Mouse (Mus musculus): ENCODE results near the gene Prdx2. TPM values are rescaled to one million over a fixed set of nuclear protein-coding genes. Genes with fewer than 3 reads are reported as not detected.
A peak's percentile ranks its signal among the peaks of the same experiment; 100 is the strongest.

Prdx2 gene
- polyA plus RNA-seq, 1 experiment from 2014 or later: 1,326 TPM

DNA sequence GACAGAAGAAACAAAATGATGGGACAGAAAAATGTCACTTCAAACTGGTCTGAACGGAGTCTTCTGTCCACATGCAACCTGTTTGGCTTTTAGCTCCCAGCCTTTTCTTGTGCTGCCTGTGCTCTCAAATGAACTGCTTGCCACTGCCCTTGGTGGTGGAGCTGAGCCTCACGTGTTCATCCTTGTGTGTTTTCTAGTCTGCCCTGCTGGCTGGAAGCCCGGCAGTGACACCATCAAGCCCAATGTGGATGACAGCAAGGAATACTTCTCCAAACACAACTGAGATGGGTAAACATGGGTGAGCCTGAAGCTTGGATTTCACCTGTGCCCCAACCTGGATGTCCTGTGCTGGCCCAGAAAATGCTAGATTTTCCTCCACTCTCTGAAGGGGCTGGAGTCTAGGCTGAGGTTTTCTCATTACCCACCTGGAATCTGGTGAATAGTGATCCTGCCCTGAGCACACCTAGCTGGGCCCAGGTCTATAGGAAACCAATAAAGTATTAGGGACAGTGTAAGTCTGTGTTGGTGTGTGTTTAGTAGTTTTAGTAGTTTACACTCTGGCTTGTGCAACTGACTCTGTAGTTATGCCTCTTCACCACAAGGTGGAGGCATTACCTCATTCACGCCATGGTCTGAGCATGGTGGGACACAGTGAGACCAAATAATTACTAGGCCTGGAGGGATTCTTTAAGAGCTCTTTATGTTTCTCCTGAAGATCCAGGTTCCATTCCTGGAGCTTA is 4.6 kb downstream of the Prdx2 start:
- Histone ChIP-seq H3K27me3 (ENCODE audit: control insufficient read depth, insufficient read depth, low read length) (peaks cover 15% of the 10 kb centered on the region), H3K9ac (ENCODE audit: low read length) (no peak overlapping the region), H3K4me2 (ENCODE audit: low read depth, severe bottlenecking) (no peak overlapping the region), H3K36me3 (ENCODE audit: control insufficient read depth, insufficient read depth, low read length) (peaks cover 15% of the 10 kb centered on the region; the same call in 1 of the 2 replicates), H3K4me1 (ENCODE audit: control insufficient read depth, insufficient read depth, low read length) (peaks cover 40% of the 10 kb centered on the region), H3K9me3 (ENCODE audit: control insufficient read depth, low read length) (no peaks in the 10 kb centered on the region), H3K27ac (replicated peaks; ENCODE audit: low read depth, low read length) (no peak overlapping the region), H3K4me3 (ENCODE audit: low read depth, low read length) (no peak overlapping the region)
- WGBS: 73% methylated on average over 4 of the region's 4 CpGs
- ATAC-seq (ENCODE audit: insufficient number of reproducible peaks, low FRiP score, low TSS enrichment, low read depth) (0 out of 2 replicates have a peak, but pooled peaks have one; percentile 7), DNase-seq (ENCODE audit: low spot score) (peak; percentile 65)

DNA sequence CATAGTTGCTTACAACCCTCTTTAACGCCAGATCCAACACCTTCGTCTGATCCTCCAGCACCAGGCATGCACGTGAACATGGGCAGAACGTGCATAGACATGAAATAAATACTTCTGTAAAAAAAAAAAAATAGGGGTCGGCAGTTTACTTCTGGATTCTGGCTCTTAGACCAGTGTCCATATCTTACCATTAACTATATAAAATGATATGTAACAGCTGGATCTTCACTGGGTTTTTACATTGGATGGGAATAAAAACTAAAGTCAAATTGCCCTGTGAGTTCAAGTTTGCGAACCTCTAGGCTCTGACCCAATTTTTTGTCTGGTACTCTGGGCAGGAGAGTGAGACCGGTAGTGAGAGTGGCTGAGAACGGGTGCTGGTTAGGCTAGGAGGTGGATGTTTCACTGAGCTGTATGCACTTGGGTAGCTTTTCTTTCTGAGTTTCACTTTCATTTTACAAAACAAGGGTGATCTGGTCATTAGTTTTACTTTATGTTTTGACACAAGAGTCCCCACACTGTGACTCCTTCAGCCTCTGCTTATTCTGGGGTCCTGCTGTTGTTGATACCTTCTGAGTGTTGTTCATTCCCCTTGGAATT is 5.3 kb downstream of the Prdx2 start:
- ATAC-seq (ENCODE audit: insufficient number of reproducible peaks, low FRiP score, low TSS enrichment, low read depth): no peak
- WGBS: 81% methylated on average over 8 of the region's 8 CpGs
- Histone ChIP-seq H3K27me3 (ENCODE audit: control insufficient read depth, insufficient read depth, low read length) (peaks cover 15% of the 10 kb centered on the region), H3K27ac (replicated peaks; ENCODE audit: low read depth, low read length) (no peak overlapping the region), H3K9me3 (ENCODE audit: control insufficient read depth, low read length) (no peaks in the 10 kb centered on the region), H3K36me3 (ENCODE audit: control insufficient read depth, insufficient read depth, low read length) (peaks cover 15% of the 10 kb centered on the region; the same call in 1 of the 2 replicates), H3K4me2 (ENCODE audit: low read depth, severe bottlenecking) (no peak overlapping the region), H3K4me1 (ENCODE audit: control insufficient read depth, insufficient read depth, low read length) (peaks cover 45% of the 10 kb centered on the region), H3K9ac (ENCODE audit: low read length) (no peak overlapping the region), H3K4me3 (ENCODE audit: low read depth, low read length) (no peak overlapping the region)
- DNase-seq (ENCODE audit: low spot score): no peak

DNA sequence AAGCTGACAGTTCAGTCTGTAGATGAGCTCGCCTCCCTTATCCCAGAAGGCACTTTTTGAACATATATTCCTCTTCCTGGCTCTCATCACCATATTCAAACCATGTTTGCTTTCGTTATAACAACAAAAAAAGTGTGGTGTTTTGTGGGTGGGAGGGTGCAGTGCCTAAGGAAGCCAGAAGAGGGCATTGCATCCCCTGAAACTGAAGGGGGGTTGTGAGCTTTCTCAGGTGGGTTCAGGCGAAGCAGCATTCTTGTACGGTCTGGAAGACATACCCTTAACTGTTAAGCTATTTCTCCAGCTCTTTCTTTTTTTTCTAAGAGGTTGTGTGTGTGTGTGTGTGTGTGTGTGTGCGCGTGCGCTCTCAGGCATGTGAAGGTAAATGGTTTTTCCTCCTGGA is 6.0 kb downstream of the Prdx2 start:
- Histone ChIP-seq H3K4me3 (ENCODE audit: low read depth, low read length) (no peak overlapping the region), H3K27me3 (ENCODE audit: control insufficient read depth, insufficient read depth, low read length) (peaks cover 15% of the 10 kb centered on the region), H3K27ac (replicated peaks; ENCODE audit: low read depth, low read length) (no peak overlapping the region; the same call in 1 of the 2 replicates), H3K36me3 (ENCODE audit: control insufficient read depth, insufficient read depth, low read length) (peaks cover 15% of the 10 kb centered on the region; the same call in 1 of the 2 replicates), H3K4me2 (ENCODE audit: low read depth, severe bottlenecking) (peak overlapping the region; percentile 97), H3K9me3 (ENCODE audit: control insufficient read depth, low read length) (no peaks in the 10 kb centered on the region), H3K9ac (ENCODE audit: low read length) (no peak overlapping the region), H3K4me1 (ENCODE audit: control insufficient read depth, insufficient read depth, low read length) (peaks cover 48% of the 10 kb centered on the region)
- ATAC-seq (ENCODE audit: insufficient number of reproducible peaks, low FRiP score, low TSS enrichment, low read depth) (no peak), DNase-seq (ENCODE audit: low spot score) (peak; percentile 81)
- WGBS: 30% methylated on average over 7 of the region's 7 CpGs

DNA sequence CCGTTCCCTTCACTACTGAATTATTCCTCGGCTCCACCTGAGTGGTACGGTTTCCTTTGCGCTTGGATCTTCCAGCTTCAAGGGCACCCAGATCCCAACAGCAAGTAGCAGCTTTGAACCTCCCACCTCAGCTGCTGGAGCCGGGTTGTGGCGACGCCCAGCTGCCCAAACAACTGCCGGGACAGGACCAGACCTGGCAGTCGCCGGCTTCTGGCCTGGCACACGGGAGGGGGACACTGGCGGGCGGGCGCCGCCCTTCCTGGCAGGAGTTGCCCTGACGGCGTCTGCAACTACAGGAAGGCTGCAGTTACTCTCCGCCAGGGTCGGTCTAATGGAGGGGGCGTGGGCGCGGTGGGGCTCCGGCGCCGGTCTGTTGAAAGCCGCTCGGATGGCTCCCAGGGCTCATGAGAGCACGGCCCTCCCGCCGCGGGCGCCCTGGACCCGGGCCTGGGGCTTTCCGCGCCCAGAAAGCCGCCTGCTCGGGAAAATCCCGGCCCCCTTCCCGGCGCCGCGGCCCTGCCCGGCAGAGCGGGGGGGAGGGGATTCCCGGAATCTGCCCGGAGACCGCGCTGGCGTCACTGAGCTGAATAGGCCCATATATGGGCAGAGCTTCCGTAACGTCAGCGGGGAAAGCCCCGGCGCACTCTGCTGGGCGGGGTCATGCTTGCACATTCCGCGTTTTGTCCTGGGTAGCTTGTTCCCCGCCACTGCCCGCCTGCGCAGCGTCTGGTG is 6.8 kb downstream of the Prdx2 start:
- H3K27me3 ChIP-seq (ENCODE audit: control insufficient read depth, insufficient read depth, low read length): peaks cover 15% of the 10 kb centered on the region
- H3K9me3 ChIP-seq (ENCODE audit: control insufficient read depth, low read length): no peaks in the 10 kb centered on the region
- WGBS: under 1% methylated on average over 61 of the region's 61 CpGs
- ATAC-seq (ENCODE audit: insufficient number of reproducible peaks, low FRiP score, low TSS enrichment, low read depth) (peak; percentile 78), DNase-seq (ENCODE audit: low spot score) (peak; percentile 95)
- H3K4me1 ChIP-seq (ENCODE audit: control insufficient read depth, insufficient read depth, low read length): peaks cover 47% of the 10 kb centered on the region
- H3K27ac ChIP-seq (replicated peaks; ENCODE audit: low read depth, low read length): peak overlapping the region; percentile 36; the same call in 1 of the 2 replicates
- peaks cover 15% of the 10 kb centered on the region; the same call in 1 of the 2 replicates for H3K36me3 ChIP-seq (ENCODE audit: control insufficient read depth, insufficient read depth, low read length)
- H3K9ac ChIP-seq (ENCODE audit: low read length): peak overlapping the region; percentile 31
- H3K4me3 ChIP-seq (ENCODE audit: low read depth, low read length): peak overlapping the region; percentile 53
- peak overlapping the region; percentile 97 for H3K4me2 ChIP-seq (ENCODE audit: low read depth, severe bottlenecking)

DNA sequence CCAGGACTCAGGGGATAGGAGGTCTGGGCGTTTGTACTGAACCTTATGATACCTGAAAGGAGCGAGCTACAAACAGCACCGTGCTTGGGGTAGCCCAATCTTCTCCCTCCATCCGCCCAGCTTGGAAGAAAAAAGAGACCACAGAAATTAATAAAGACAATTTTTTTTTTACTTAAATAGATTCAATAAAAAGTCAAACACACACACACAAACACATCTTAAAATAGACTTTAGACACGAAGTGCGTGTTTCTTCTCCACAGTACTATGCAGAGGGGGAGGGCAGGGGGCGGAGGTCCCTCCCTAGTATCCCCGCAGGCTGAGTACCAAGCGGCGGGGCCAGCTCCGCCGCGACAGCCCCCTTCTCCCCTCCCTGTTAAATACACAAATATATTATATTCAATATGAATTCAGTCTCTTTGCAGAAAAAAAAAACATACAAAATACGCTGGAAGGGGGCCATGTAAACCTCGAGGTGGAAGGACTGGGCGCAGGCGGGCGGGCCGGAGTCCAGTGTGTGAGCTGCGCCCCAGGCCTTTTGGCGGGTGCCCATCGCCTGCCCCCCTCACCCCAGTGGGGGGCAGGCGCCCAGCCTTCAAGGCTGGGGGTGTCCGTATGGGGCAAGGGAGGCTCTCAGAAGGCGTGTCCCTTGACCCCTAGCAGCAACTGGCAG is 7.5 kb downstream of the Prdx2 start:
- no peak overlapping the region for H3K27ac ChIP-seq (replicated peaks; ENCODE audit: low read depth, low read length)

DNA sequence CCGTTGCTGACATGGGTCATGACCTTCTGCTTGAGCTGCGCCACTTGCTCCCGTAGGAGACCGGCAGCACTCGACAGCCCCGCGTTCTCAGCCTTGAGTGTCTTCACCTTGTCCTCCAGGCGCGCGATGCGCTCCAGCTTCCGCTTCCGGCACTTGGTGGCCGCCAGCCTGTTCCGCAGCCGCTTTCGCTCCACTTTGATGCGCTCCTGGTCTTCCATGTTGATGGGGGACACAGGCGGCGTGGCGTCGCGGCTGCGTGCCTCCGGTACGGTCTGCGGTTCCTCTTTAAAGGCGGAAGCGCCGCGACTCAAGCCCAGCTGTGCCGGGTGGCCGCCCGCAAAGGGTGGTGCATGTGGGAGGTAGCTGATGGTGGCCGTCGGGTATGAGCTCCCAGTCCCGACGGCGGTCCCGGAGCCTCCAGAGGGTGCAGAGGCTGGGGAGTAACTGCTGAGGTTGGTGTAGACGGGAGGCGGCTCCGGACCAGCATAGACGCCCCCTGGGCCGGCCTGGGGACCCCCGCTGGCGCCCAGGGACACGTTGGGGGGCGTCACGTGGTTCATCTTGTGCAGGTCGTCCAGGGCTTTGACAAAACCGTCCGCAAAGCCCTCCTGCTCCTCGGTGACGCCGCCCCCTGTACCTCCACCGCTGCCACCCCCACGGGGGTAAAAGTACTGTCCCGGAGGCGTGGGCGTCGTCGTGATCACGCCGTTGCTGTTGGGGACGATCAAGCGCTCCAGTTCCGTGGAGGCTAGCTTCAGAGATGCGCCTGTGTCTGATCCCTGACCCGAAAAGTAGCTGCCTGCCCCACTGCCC is 8.3 kb downstream of the Prdx2 start:
- Histone ChIP-seq H3K4me3 (ENCODE audit: low read depth, low read length) (peak overlapping the region; percentile 53), H3K27me3 (ENCODE audit: control insufficient read depth, insufficient read depth, low read length) (peaks cover 15% of the 10 kb centered on the region), H3K36me3 (ENCODE audit: control insufficient read depth, insufficient read depth, low read length) (peaks cover 4% of the 10 kb centered on the region; the same call in 1 of the 2 replicates), H3K4me1 (ENCODE audit: control insufficient read depth, insufficient read depth, low read length) (peaks cover 48% of the 10 kb centered on the region), H3K9me3 (ENCODE audit: control insufficient read depth, low read length) (no peaks in the 10 kb centered on the region), H3K27ac (replicated peaks; ENCODE audit: low read depth, low read length) (no peak overlapping the region), H3K9ac (ENCODE audit: low read length) (peak overlapping the region; percentile 57), H3K4me2 (ENCODE audit: low read depth, severe bottlenecking) (peak overlapping the region; percentile 97)
- 1% methylated on average over 70 of the region's 70 CpGs for WGBS
- ATAC-seq (ENCODE audit: insufficient number of reproducible peaks, low FRiP score, low TSS enrichment, low read depth) (no peak), DNase-seq (ENCODE audit: low spot score) (peak; percentile 71)

More for the DNA sequence above, 7.5 kb downstream of the Prdx2 start:
- WGBS: 2% methylated on average over 25 of the region's 25 CpGs
- ATAC-seq (ENCODE audit: insufficient number of reproducible peaks, low FRiP score, low TSS enrichment, low read depth) (no peak), DNase-seq (ENCODE audit: low spot score) (peak; percentile 35)
- H3K9ac ChIP-seq (ENCODE audit: low read length): peak overlapping the region; percentile 27; the same call in 1 of the 2 replicates
- H3K9me3 ChIP-seq (ENCODE audit: control insufficient read depth, low read length): no peaks in the 10 kb centered on the region
- H3K4me3 ChIP-seq (ENCODE audit: low read depth, low read length): peak overlapping the region; percentile 53
- H3K4me2 ChIP-seq (ENCODE audit: low read depth, severe bottlenecking): peak overlapping the region; percentile 97
- H3K36me3 ChIP-seq (ENCODE audit: control insufficient read depth, insufficient read depth, low read length): peaks cover 8% of the 10 kb centered on the region; the same call in 1 of the 2 replicates
- peaks cover 15% of the 10 kb centered on the region for H3K27me3 ChIP-seq (ENCODE audit: control insufficient read depth, insufficient read depth, low read length)
- peaks cover 48% of the 10 kb centered on the region for H3K4me1 ChIP-seq (ENCODE audit: control insufficient read depth, insufficient read depth, low read length)

DNA sequence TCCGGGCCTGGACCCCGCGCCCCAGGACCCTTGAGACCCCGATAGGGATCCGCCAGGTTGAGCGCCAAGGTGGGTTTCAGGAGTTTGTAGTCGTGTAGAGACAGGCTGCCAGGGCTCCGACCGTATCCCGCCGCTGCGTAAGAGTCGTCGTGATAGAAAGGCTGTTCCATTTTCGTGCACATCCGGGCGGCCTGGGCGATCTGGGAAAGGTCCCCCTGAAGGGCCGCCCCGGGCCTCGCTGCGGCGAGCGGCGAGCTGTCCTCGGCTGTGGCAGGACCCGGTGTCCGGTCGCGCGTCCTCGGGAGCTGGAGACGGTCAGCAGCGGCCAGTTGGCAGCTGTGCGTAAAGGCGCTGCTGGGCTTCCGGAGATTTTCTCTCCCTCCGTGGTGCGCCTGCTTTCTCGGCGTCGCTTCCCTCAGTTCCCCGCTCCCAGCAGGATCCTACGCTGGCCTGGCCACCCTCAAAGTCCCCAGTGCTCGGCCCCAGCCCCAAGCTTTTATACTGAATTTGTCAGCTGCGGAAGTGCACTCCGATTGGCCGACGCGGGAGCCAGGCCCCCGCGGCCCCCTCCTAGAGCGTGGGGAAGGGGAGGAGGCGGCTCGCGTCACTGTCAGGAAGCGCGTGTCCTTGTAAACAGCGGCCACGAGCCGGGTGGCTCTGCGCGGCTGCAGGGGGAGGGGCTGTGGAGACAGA is 9.0 kb downstream of the Prdx2 start, which contains the start of gene Junb:
Gene Junb (minus strand): TSS at position 471 of the 693 bp plus-strand sequence.
- Histone ChIP-seq H3K4me3 (ENCODE audit: low read depth, low read length) (peak within 1 kb of the TSS; percentile 53), H3K9ac (ENCODE audit: low read length) (peak within 1 kb of the TSS; percentile 57), H3K27me3 (ENCODE audit: control insufficient read depth, insufficient read depth, low read length) (peaks cover 15% of the 10 kb centered on the region), H3K9me3 (ENCODE audit: control insufficient read depth, low read length) (no peaks in the 10 kb centered on the region), H3K4me2 (ENCODE audit: low read depth, severe bottlenecking) (peak within 1 kb of the TSS; percentile 97), H3K27ac (replicated peaks; ENCODE audit: low read depth, low read length) (0 out of 2 replicates have a peak within 1 kb of the TSS, but pooled peaks have one; percentile 30), H3K4me1 (ENCODE audit: control insufficient read depth, insufficient read depth, low read length) (peaks cover 48% of the 10 kb centered on the region), H3K36me3 (ENCODE audit: control insufficient read depth, insufficient read depth, low read length) (no peaks in the 10 kb centered on the region)
- peak; percentile 88 for DNase-seq (ENCODE audit: low spot score)
- ATAC-seq (ENCODE audit: insufficient number of reproducible peaks, low FRiP score, low TSS enrichment, low read depth): peak; percentile 48
- 0% methylated on average over 63 of the region's 63 CpGs for WGBS

Data from limb, embryonic 11.5 days (tissue).